Mouse (Mus musculus): ENCODE data around the gene Unc5b. TPM values are rescaled to one million over a fixed set of nuclear protein-coding genes. Genes with fewer than 3 reads are reported as not detected.

Gene Unc5b
- not detected for polyA plus RNA-seq (2017; shearing (Covaris generic))

DNA sequence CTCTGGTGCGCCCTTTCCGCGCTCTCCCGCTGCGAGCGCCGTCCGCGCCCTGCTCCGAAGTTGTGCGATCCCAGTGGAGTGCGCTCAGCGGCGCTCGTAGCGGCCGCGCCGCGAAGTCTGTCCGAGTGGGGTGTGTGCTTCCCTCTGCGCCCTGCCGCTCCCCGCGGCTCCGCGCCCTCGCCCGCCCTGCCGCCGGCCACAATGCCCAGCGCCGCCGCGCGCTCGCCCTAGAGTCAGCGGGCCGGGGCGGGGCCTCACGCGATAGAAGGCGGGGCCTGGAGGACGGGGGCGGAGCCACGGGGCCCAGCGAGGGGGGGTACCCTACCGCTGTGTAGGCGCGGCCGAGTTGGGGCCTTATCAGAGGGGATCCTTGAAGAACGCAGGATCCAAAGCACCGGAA is at the start of gene Unc5b:
Unc5b (minus strand) TSS at position 203 of the 400 bp plus-strand sequence.

GRCm38 (mm10) chr10:60752040-60753020 is 79.1 kb downstream of the Unc5b start, which contains the start of gene Slc29a3:
Gene Slc29a3, minus strand, starts transcription at chr10:60752794.

Other genes starting within 250 kb of the Unc5b start
- 6.2 TPM for gene Cdh23, start 135.1 kb downstream of the Unc5b start, polyA plus RNA-seq (2017; shearing (Covaris generic))
- 10.9 TPM for gene Slc29a3, start 78.8 kb downstream of the Unc5b start, polyA plus RNA-seq (2017; shearing (Covaris generic))